Mouse (Mus musculus): ENCODE data around the gene Zfp706. TPM values are rescaled to one million over a fixed set of nuclear protein-coding genes. Genes with fewer than 3 reads are reported as not detected.

Gene Zfp706
- polyA plus RNA-seq, 1 experiment from 2014 or later: 417 TPM

- Histone ChIP-seq H3K4me2 (no peak overlapping the region), H3K4me1 (ENCODE audit: insufficient read depth) (no peaks in the 10 kb centered on the region), H3K27ac (ENCODE audit: low read depth) (no peak overlapping the region), H3K4me3 (ENCODE audit: low read depth, low read length) (no peak overlapping the region), H3K9ac (no peak overlapping the region), H3K9me3 (ENCODE audit: low read depth, low read length) (no peaks in the 10 kb centered on the region), H3K27me3 (ENCODE audit: insufficient read depth, low read length) (no peaks in the 10 kb centered on the region), H3K36me3 (ENCODE audit: insufficient read depth) (no peaks in the 10 kb centered on the region)
- no peak for ATAC-seq (ENCODE audit: insufficient read depth)
- 20% methylated on average over 5 of the region's 5 CpGs for WGBS
- TF ChIP-seq CTCF (IDR thresholded peaks at IDR 0.05; ENCODE audit: low read depth): no peak
- DNase-seq: no peak
Measured at GRCm38 (mm10) chr15:37042559-37042958, 35.0 kb upstream of the Zfp706 start.

GRCm38 (mm10) chr15:37041214-37041613 lies 33.6 kb upstream of the Zfp706 start:
- no peak overlapping the region for H3K9ac ChIP-seq
- H3K27ac ChIP-seq (ENCODE audit: low read depth): no peak overlapping the region
- no peaks in the 10 kb centered on the region for H3K36me3 ChIP-seq (ENCODE audit: insufficient read depth)
- no peak for TF ChIP-seq CTCF (IDR thresholded peaks at IDR 0.05; ENCODE audit: low read depth)
- no peaks in the 10 kb centered on the region for H3K9me3 ChIP-seq (ENCODE audit: low read depth, low read length)
- no peak overlapping the region for H3K4me3 ChIP-seq (ENCODE audit: low read depth, low read length)
- 80% methylated on average over 5 of the region's 5 CpGs for WGBS
- H3K4me2 ChIP-seq: no peak overlapping the region
- no peaks in the 10 kb centered on the region for H3K27me3 ChIP-seq (ENCODE audit: insufficient read depth, low read length)
- no peaks in the 10 kb centered on the region for H3K4me1 ChIP-seq (ENCODE audit: insufficient read depth)
- ATAC-seq (ENCODE audit: insufficient read depth): no peak
- no peak for DNase-seq

GRCm38 (mm10) chr15:37038666-37039065 lies 31.1 kb upstream of the Zfp706 start:
- TF ChIP-seq CTCF (IDR thresholded peaks at IDR 0.05; ENCODE audit: low read depth): no peak
- H3K27me3 ChIP-seq (ENCODE audit: insufficient read depth, low read length): no peaks in the 10 kb centered on the region
- H3K9ac ChIP-seq: no peak overlapping the region
- no peak overlapping the region for H3K4me2 ChIP-seq
- WGBS: 62% methylated on average over 1 of the region's 1 CpGs
- H3K9me3 ChIP-seq (ENCODE audit: low read depth, low read length): no peaks in the 10 kb centered on the region
- no peak overlapping the region for H3K4me3 ChIP-seq (ENCODE audit: low read depth, low read length)
- H3K27ac ChIP-seq (ENCODE audit: low read depth): no peak overlapping the region
- no peaks in the 10 kb centered on the region for H3K36me3 ChIP-seq (ENCODE audit: insufficient read depth)
- no peaks in the 10 kb centered on the region for H3K4me1 ChIP-seq (ENCODE audit: insufficient read depth)
- no peak for ATAC-seq (ENCODE audit: insufficient read depth)
- DNase-seq: no peak

GRCm38 (mm10) chr15:37037704-37038103 lies 30.1 kb upstream of the Zfp706 start:
- 56% methylated on average over 3 of the region's 3 CpGs for WGBS
- H3K27ac ChIP-seq (ENCODE audit: low read depth): no peak overlapping the region
- no peak overlapping the region for H3K4me3 ChIP-seq (ENCODE audit: low read depth, low read length)
- no peaks in the 10 kb centered on the region for H3K4me1 ChIP-seq (ENCODE audit: insufficient read depth)
- no peak overlapping the region for H3K9ac ChIP-seq
- H3K36me3 ChIP-seq (ENCODE audit: insufficient read depth): no peaks in the 10 kb centered on the region
- no peak for TF ChIP-seq CTCF (IDR thresholded peaks at IDR 0.05; ENCODE audit: low read depth)
- H3K27me3 ChIP-seq (ENCODE audit: insufficient read depth, low read length): no peaks in the 10 kb centered on the region
- DNase-seq (no peak), ATAC-seq (ENCODE audit: insufficient read depth) (no peak)
- no peaks in the 10 kb centered on the region for H3K9me3 ChIP-seq (ENCODE audit: low read depth, low read length)
- H3K4me2 ChIP-seq: no peak overlapping the region

GRCm38 (mm10) chr15:37036481-37037156 lies 29.0 kb upstream of the Zfp706 start:
- ATAC-seq (ENCODE audit: insufficient read depth) (peak; percentile 52; the same call in 1 of the 2 replicates), DNase-seq (peak; percentile 60)
- 33% methylated on average over 7 of the region's 7 CpGs for WGBS
- Histone ChIP-seq H3K4me1 (ENCODE audit: insufficient read depth) (no peaks in the 10 kb centered on the region), H3K27me3 (ENCODE audit: insufficient read depth, low read length) (no peaks in the 10 kb centered on the region), H3K27ac (ENCODE audit: low read depth) (no peak overlapping the region), H3K9me3 (ENCODE audit: low read depth, low read length) (no peaks in the 10 kb centered on the region), H3K36me3 (ENCODE audit: insufficient read depth) (no peaks in the 10 kb centered on the region), H3K4me3 (ENCODE audit: low read depth, low read length) (no peak overlapping the region), H3K4me2 (no peak overlapping the region), H3K9ac (no peak overlapping the region)
- no peak for TF ChIP-seq CTCF (IDR thresholded peaks at IDR 0.05; ENCODE audit: low read depth)

GRCm38 (mm10) chr15:37034155-37034554 lies 26.6 kb upstream of the Zfp706 start:
- Histone ChIP-seq H3K27ac (ENCODE audit: low read depth) (no peak overlapping the region), H3K27me3 (ENCODE audit: insufficient read depth, low read length) (no peaks in the 10 kb centered on the region), H3K4me3 (ENCODE audit: low read depth, low read length) (no peak overlapping the region), H3K36me3 (ENCODE audit: insufficient read depth) (no peaks in the 10 kb centered on the region), H3K9ac (no peak overlapping the region), H3K4me2 (no peak overlapping the region), H3K4me1 (ENCODE audit: insufficient read depth) (no peaks in the 10 kb centered on the region), H3K9me3 (ENCODE audit: low read depth, low read length) (no peaks in the 10 kb centered on the region)
- TF ChIP-seq CTCF (IDR thresholded peaks at IDR 0.05; ENCODE audit: low read depth): no peak
- DNase-seq: no peak
- no peak for ATAC-seq (ENCODE audit: insufficient read depth)
- WGBS: 68% methylated on average over 2 of the region's 2 CpGs

- Histone ChIP-seq H3K36me3 (ENCODE audit: insufficient read depth) (no peaks in the 10 kb centered on the region), H3K9me3 (ENCODE audit: low read depth, low read length) (no peaks in the 10 kb centered on the region), H3K27me3 (ENCODE audit: insufficient read depth, low read length) (no peaks in the 10 kb centered on the region), H3K4me2 (no peak overlapping the region), H3K4me3 (ENCODE audit: low read depth, low read length) (no peak overlapping the region), H3K9ac (no peak overlapping the region), H3K4me1 (ENCODE audit: insufficient read depth) (no peaks in the 10 kb centered on the region), H3K27ac (ENCODE audit: low read depth) (no peak overlapping the region)
- no peak for TF ChIP-seq CTCF (IDR thresholded peaks at IDR 0.05; ENCODE audit: low read depth)
- ATAC-seq (ENCODE audit: insufficient read depth): no peak
- 86% methylated on average over 2 of the region's 2 CpGs for WGBS
- peak; percentile 27 for DNase-seq
Measured at GRCm38 (mm10) chr15:37033431-37033830, 25.9 kb upstream of the Zfp706 start.

Measured in lung, embryonic 14.5 days (tissue).